Mouse (Mus musculus) brain, embryonic 14.5 days (tissue): ENCODE data around the gene Xrra1.

ENCODE experiments used
- CTCF ChIP-seq: fragments of 200-500 bp; IDR thresholded peaks from 2 replicates; pipeline ENCODE4 v1.5.1; 2012; ENCODE audit warnings: inconsistent platforms, mild to moderate bottlenecking, moderate library complexity, borderline replicate concordance; ENCODE audit not compliant: insufficient read depth, insufficient read length; ENCODE audit errors: extremely low read depth
- POLR2A ChIP-seq: fragments of 200-500 bp; IDR thresholded peaks from 2 replicates; pipeline ENCODE4 v1.6.1; 2012; ENCODE audit warnings: mild to moderate bottlenecking, inconsistent platforms, borderline replicate concordance; ENCODE audit not compliant: poor library complexity, insufficient read depth, insufficient read length, severe bottlenecking; ENCODE audit errors: extremely low read depth

- TF ChIP-seq CTCF: no peak
- TF ChIP-seq POLR2A: no peak
These were observed 104.4 kb downstream of the Xrra1 start for GRCm38 (mm10) chr7:99963237-99963860.
